Mouse (Mus musculus): ENCODE measurements around the gene Proser2. TPM values are rescaled to one million over a fixed set of nuclear protein-coding genes. Genes with fewer than 3 reads are reported as not detected.

Proser2 gene
- 10.5 and 10.6 TPM in 2 replicates for polyA plus RNA-seq (2015; fragmentation: Nextera tagmentation; extraction: Ambion mirVana)

DNA sequence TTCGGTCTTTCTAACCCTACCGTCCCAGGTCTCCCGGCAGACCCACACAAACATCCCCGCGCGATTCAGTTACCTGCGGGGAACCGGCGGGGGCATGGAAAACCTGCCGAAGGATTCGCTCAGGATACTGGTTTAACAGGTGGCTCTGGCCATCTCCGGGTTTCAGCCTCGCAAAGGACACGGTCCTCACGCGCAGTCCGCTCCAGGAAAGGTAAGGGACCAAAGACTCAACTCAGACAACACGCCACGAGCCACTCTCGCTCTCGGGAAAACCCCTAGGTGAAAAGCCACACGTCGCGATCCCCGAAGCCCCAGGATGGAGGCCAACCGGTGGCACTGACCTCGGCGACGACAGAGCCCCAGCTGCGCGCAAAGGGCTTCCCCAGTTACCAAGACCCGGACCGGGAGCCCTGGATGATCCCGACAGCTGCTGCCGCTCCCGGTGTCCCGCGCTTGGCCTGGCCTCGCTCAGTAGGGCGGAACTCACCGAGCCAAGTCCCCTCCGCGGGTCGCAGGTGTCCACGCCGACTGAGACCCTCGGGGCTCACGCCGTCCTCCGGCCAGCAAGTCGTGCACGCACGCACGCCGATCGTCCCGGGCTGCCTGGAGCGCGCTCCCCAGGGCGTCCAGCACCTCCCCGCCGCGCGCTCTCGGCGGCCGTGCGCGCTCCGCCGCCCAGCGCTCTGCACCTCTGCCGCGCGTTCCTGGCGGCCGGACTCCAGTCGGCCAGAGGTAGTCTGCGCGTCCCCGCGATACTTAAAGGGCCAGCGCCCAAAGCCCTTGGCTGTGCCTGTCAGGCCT, at the start of gene Proser2:
Gene Proser2, minus strand, starts transcription at position 657 of the 801 bp plus-strand sequence.
- H3K4me3 ChIP-seq (ENCODE audit: low read length) = peak within 1 kb of the TSS; percentile 76
- peak within 1 kb of the TSS; percentile 69 for H3K9ac ChIP-seq (ENCODE audit: low read depth, low read length)
- peak; percentile 91 for ATAC-seq
- no peaks in the 10 kb centered on the region for H3K36me3 ChIP-seq (ENCODE audit: control insufficient read depth, insufficient read depth, low read length)
- H3K27ac ChIP-seq (ENCODE audit: low read depth, low read length) = no peak within 1 kb of the TSS
- WGBS = under 1% methylated on average over 81 of the region's 83 CpGs
- H3K4me1 ChIP-seq (ENCODE audit: control insufficient read depth, insufficient read depth, low read depth, low read length) = no peaks in the 10 kb centered on the region; the same call in 1 of the 2 replicates
- H3K4me2 ChIP-seq (ENCODE audit: low read length) = peak within 1 kb of the TSS; percentile 95
- no peaks in the 10 kb centered on the region for H3K9me3 ChIP-seq (ENCODE audit: control insufficient read depth, low read length)
- H3K27me3 ChIP-seq (replicated peaks; ENCODE audit: control insufficient read depth, insufficient read depth, low read length) = no peaks in the 10 kb centered on the region; the same call in 1 of the 2 replicates

DNA sequence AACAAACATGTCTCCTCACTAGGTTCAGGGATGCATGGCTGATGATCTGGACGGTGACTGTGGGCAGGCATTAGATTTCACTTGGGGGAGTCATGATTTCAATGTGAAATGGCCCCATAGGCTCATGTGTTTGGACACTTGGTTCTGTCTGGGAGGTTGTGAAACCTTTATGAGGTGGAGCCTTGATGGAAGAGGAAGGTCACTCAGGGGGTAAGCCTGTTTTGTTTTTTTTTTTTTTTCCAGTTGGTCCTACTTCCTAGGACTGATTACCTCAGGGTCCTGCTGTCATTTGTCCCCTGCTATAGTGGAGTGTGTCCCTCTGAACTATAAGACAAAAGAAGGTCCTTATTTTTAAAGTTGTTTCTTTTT, 49.7 kb upstream of the Proser2 start:
- no peak for ATAC-seq
- Histone ChIP-seq H3K9ac (ENCODE audit: low read depth, low read length) (no peak overlapping the region), H3K36me3 (ENCODE audit: control insufficient read depth, insufficient read depth, low read length) (no peaks in the 10 kb centered on the region), H3K27me3 (replicated peaks; ENCODE audit: control insufficient read depth, insufficient read depth, low read length) (no peaks in the 10 kb centered on the region), H3K4me1 (ENCODE audit: control insufficient read depth, insufficient read depth, low read depth, low read length) (no peaks in the 10 kb centered on the region), H3K27ac (ENCODE audit: low read depth, low read length) (no peak overlapping the region), H3K4me3 (ENCODE audit: low read length) (no peak overlapping the region), H3K4me2 (ENCODE audit: low read length) (no peak overlapping the region), H3K9me3 (ENCODE audit: control insufficient read depth, low read length) (no peaks in the 10 kb centered on the region)
- WGBS = 82% methylated on average over 1 of the region's 1 CpGs

GRCm38 (mm10) chr2:6178901-6179748, 49.1 kb upstream of the Proser2 start:
- Histone ChIP-seq H3K36me3 (ENCODE audit: control insufficient read depth, insufficient read depth, low read length) (no peaks in the 10 kb centered on the region), H3K9ac (ENCODE audit: low read depth, low read length) (no peak overlapping the region), H3K4me1 (ENCODE audit: control insufficient read depth, insufficient read depth, low read depth, low read length) (no peaks in the 10 kb centered on the region), H3K27ac (ENCODE audit: low read depth, low read length) (no peak overlapping the region), H3K27me3 (replicated peaks; ENCODE audit: control insufficient read depth, insufficient read depth, low read length) (no peaks in the 10 kb centered on the region), H3K9me3 (ENCODE audit: control insufficient read depth, low read length) (no peaks in the 10 kb centered on the region), H3K4me3 (ENCODE audit: low read length) (no peak overlapping the region), H3K4me2 (ENCODE audit: low read length) (no peak overlapping the region)
- WGBS = 68% methylated on average over 16 of the region's 16 CpGs
- ATAC-seq = peak; percentile 76

DNA sequence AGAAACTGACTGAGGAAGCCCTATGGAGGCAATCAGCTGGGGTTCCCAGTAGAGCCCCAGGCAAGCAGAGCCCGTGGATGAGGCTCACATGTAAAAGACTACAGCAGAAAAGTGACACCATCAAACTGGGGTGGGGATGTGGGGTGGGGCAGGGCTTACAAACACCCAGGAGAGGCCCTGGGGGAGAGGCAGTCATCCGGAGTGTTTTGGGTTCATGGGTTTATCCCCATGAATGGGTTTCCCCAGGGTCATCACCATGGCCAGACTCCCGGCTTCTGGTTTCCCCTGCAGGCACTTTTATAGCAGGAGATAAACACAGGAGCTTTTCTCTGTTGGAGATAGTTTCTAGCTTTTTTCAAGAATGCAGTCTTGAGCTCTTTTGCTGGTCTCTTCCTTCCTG, 43.0 kb upstream of the Proser2 start:
- ATAC-seq = no peak
- Histone ChIP-seq H3K4me1 (ENCODE audit: control insufficient read depth, insufficient read depth, low read depth, low read length) (no peaks in the 10 kb centered on the region), H3K4me2 (ENCODE audit: low read length) (no peak overlapping the region), H3K9me3 (ENCODE audit: control insufficient read depth, low read length) (no peaks in the 10 kb centered on the region), H3K27ac (ENCODE audit: low read depth, low read length) (no peak overlapping the region), H3K4me3 (ENCODE audit: low read length) (no peak overlapping the region), H3K36me3 (ENCODE audit: control insufficient read depth, insufficient read depth, low read length) (no peaks in the 10 kb centered on the region), H3K9ac (ENCODE audit: low read depth, low read length) (no peak overlapping the region), H3K27me3 (replicated peaks; ENCODE audit: control insufficient read depth, insufficient read depth, low read length) (no peaks in the 10 kb centered on the region)
- WGBS = 62% methylated on average over 3 of the region's 3 CpGs

DNA sequence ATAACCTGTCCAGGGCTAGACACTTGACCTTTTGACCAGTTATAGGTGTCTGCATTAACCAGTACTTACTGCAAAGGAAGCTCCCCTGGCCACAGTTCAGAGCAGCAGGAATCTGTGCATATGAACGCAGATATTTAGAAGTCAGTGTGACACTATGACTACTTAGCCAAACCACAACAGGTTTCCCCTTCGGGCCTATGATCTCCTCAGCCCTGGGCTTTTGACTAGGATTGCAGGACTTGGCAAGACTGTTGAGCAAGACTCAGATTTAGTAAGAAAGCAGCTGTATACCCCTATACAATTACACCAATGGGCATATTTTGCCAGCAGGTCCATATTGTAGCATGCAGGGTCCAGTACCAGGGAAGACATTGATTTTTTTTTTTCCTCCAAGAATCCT, 38.5 kb upstream of the Proser2 start:
- ATAC-seq = no peak
- Histone ChIP-seq H3K36me3 (ENCODE audit: control insufficient read depth, insufficient read depth, low read length) (no peaks in the 10 kb centered on the region), H3K27me3 (replicated peaks; ENCODE audit: control insufficient read depth, insufficient read depth, low read length) (no peaks in the 10 kb centered on the region), H3K4me2 (ENCODE audit: low read length) (no peak overlapping the region), H3K9ac (ENCODE audit: low read depth, low read length) (no peak overlapping the region), H3K4me3 (ENCODE audit: low read length) (no peak overlapping the region), H3K27ac (ENCODE audit: low read depth, low read length) (no peak overlapping the region), H3K9me3 (ENCODE audit: control insufficient read depth, low read length) (no peaks in the 10 kb centered on the region), H3K4me1 (ENCODE audit: control insufficient read depth, insufficient read depth, low read depth, low read length) (no peaks in the 10 kb centered on the region)
- WGBS = 93% methylated on average over 2 of the region's 2 CpGs

DNA sequence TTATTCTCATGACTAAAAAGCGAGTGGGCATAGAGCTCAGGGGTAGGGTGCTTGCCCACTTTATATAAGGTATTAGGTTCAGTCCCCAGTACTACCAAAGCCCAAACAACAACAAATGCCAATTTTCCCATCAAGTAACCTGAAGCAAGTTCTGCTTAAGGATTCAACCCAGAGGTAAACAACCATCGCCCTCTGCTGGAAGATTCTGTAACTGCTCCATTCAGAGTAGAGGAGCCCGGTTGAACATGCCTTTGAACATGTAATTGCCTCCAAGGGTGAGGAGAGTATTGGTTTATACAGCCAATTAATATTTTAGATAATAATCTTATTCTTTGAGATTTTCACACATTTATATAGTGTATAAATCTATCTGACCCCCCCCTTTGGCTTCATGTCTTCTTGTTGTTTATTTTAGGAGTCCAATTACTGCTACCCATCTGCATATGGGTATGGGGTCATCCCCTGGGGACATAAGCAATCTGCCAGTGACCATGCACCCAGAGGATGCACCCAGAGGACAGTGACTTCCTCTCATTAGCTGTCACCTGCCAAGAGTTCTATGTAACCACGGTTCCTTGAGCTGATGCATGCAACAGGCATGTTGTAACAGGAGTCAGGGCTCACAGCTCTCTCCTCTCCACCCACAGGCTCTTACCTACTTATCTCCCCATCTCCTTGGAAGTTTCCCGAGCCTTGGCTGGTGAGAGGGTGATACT, 38.0 kb upstream of the Proser2 start:
- H3K9me3 ChIP-seq (ENCODE audit: control insufficient read depth, low read length) = no peaks in the 10 kb centered on the region
- no peak overlapping the region for H3K4me3 ChIP-seq (ENCODE audit: low read length)
- H3K4me2 ChIP-seq (ENCODE audit: low read length) = no peak overlapping the region
- H3K4me1 ChIP-seq (ENCODE audit: control insufficient read depth, insufficient read depth, low read depth, low read length) = no peaks in the 10 kb centered on the region
- no peak overlapping the region for H3K9ac ChIP-seq (ENCODE audit: low read depth, low read length)
- H3K36me3 ChIP-seq (ENCODE audit: control insufficient read depth, insufficient read depth, low read length) = no peaks in the 10 kb centered on the region
- peak; percentile 45; the same call in 1 of the 2 replicates for ATAC-seq
- WGBS = 29% methylated on average over 5 of the region's 5 CpGs
- H3K27ac ChIP-seq (ENCODE audit: low read depth, low read length) = no peak overlapping the region
- no peaks in the 10 kb centered on the region for H3K27me3 ChIP-seq (replicated peaks; ENCODE audit: control insufficient read depth, insufficient read depth, low read length)

DNA sequence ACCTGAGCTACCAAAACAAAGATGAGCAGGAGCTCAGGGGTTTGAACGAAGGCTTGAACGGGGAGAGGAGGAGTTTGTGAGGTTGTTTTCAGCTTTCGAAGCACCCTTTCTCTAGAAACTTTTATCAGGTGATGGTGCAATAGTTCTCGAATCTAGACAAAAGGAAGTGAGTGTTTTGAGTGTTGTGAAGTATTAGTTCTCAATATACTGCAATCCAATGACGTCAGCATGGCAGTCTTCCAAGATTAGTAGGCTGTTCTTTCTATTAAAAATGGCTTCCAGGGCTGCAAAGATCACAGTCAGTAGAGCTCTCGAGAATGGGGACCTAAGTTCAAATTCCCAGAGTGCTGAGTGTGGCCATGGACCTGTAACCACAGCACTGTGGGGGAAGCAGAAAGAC, 35.8 kb upstream of the Proser2 start:
- WGBS = 83% methylated on average over 6 of the region's 6 CpGs
- Histone ChIP-seq H3K9me3 (ENCODE audit: control insufficient read depth, low read length) (no peaks in the 10 kb centered on the region), H3K4me3 (ENCODE audit: low read length) (no peak overlapping the region), H3K9ac (ENCODE audit: low read depth, low read length) (no peak overlapping the region), H3K27ac (ENCODE audit: low read depth, low read length) (no peak overlapping the region), H3K36me3 (ENCODE audit: control insufficient read depth, insufficient read depth, low read length) (no peaks in the 10 kb centered on the region), H3K27me3 (replicated peaks; ENCODE audit: control insufficient read depth, insufficient read depth, low read length) (no peaks in the 10 kb centered on the region), H3K4me1 (ENCODE audit: control insufficient read depth, insufficient read depth, low read depth, low read length) (no peaks in the 10 kb centered on the region), H3K4me2 (ENCODE audit: low read length) (no peak overlapping the region)
- ATAC-seq = no peak

GRCm38 (mm10) chr2:6164606-6165290, 34.7 kb upstream of the Proser2 start:
- Histone ChIP-seq H3K9ac (ENCODE audit: low read depth, low read length) (no peak overlapping the region), H3K27ac (ENCODE audit: low read depth, low read length) (no peak overlapping the region), H3K9me3 (ENCODE audit: control insufficient read depth, low read length) (no peaks in the 10 kb centered on the region), H3K4me1 (ENCODE audit: control insufficient read depth, insufficient read depth, low read depth, low read length) (no peaks in the 10 kb centered on the region), H3K36me3 (ENCODE audit: control insufficient read depth, insufficient read depth, low read length) (no peaks in the 10 kb centered on the region), H3K4me3 (ENCODE audit: low read length) (no peak overlapping the region), H3K27me3 (replicated peaks; ENCODE audit: control insufficient read depth, insufficient read depth, low read length) (no peaks in the 10 kb centered on the region), H3K4me2 (ENCODE audit: low read length) (no peak overlapping the region)
- WGBS = 64% methylated on average over 16 of the region's 16 CpGs
- ATAC-seq = no peak

All from hindbrain, embryonic 16.5 days (tissue).